Comparison of ENCODE assay signal across 8 mouse cellular contexts in genomic region chr15:98831684-98832035, GRCm38 (mm10). TPM values are rescaled to one million over a fixed set of nuclear protein-coding genes. Genes with fewer than 3 reads are reported as not detected.
DNase-seq lines count a peak whose midpoint lies in the region; ATAC-seq and TF ChIP-seq lines count a peak whose summit lies in the region.

No protein-coding gene starts in this region.

- H3K36me3 ChIP-seq in embryonic facial prominence, embryonic 14.5 days (ENCODE audit: control insufficient read depth, insufficient read depth, low read length), result peaks cover 51% of the 10 kb centered on the region
- H3K36me3 ChIP-seq in limb, embryonic 10.5 days, result peaks cover 60% of the 10 kb centered on the region
- peaks cover 22% of the 10 kb centered on the region for H3K36me3 ChIP-seq in neural tube, embryonic 14.5 days (ENCODE audit: control insufficient read depth, insufficient read depth, low read length)

- ATAC-seq in embryonic facial prominence, embryonic 14.5 days (ENCODE audit: low read depth), result no peak
- 0 out of 2 replicates have a peak, but pooled peaks have one; percentile 33 for ATAC-seq in neural tube, embryonic 14.5 days (ENCODE audit: low read depth)

- H3K9me3 ChIP-seq in embryonic facial prominence, embryonic 14.5 days (ENCODE audit: control insufficient read depth, low read length), result no peaks in the 10 kb centered on the region
- no peaks in the 10 kb centered on the region for H3K9me3 ChIP-seq in limb, embryonic 10.5 days (replicated peaks)
- H3K9me3 ChIP-seq in neural tube, embryonic 14.5 days (ENCODE audit: control insufficient read depth, low read length), result no peaks in the 10 kb centered on the region

- H3K4me1 ChIP-seq in embryonic facial prominence, embryonic 14.5 days (ENCODE audit: control insufficient read depth, insufficient read depth, low read length), result peaks cover 9% of the 10 kb centered on the region; the same call in 1 of the 2 replicates
- peaks cover 27% of the 10 kb centered on the region for H3K4me1 ChIP-seq in limb, embryonic 10.5 days
- peaks cover 9% of the 10 kb centered on the region; the same call in 1 of the 2 replicates for H3K4me1 ChIP-seq in neural tube, embryonic 14.5 days (ENCODE audit: control insufficient read depth, insufficient read depth, low read length)

- TF ChIP-seq CTCF in left cerebral cortex, adult 2 months (IDR thresholded peaks at IDR 0.05), result no peak

- intact Hi-C loops in left cerebral cortex, adult 2 months (cut with DNase I), result loop anchor here (2.0 to 5.0 kb wide), 2 partner anchors 27 to 36 kb away; no protein-coding TSS in a partner anchor
- intact Hi-C loops in left cerebral cortex, postnatal 25 days (cut with DNase I), result loop anchor here (5.0 kb wide), 1 partner anchor 36 kb away; no protein-coding TSS in a partner anchor

- peak overlapping the region; percentile 90 for H3K4me3 ChIP-seq in left cerebral cortex, adult 2 months
- H3K4me3 ChIP-seq in embryonic facial prominence, embryonic 14.5 days (ENCODE audit: low read depth, low read length), result peak overlapping the region; percentile 77
- peak overlapping the region; percentile 91 for H3K4me3 ChIP-seq in limb, embryonic 10.5 days
- H3K4me3 ChIP-seq in neural tube, embryonic 14.5 days (ENCODE audit: low read depth, low read length), result peak overlapping the region; percentile 65

- WGBS in embryonic facial prominence, embryonic 14.5 days, result 12% methylated on average over 9 of the region's 9 CpGs
- WGBS in limb, embryonic 10.5 days, result 19% methylated on average over 9 of the region's 9 CpGs
- WGBS in neural tube, embryonic 14.5 days, result 11% methylated on average over 9 of the region's 9 CpGs

- no peak for DNase-seq in left cerebral cortex, adult 2 months (ENCODE audit: extremely low spot score in 1 of 2, low spot score in 2 of 2)
- no peak for DNase-seq in left cerebral cortex, adult 8-10 months (ENCODE audit: low spot score in 2 of 2)
- no peak for DNase-seq in embryonic facial prominence, embryonic 14.5 days (ENCODE audit: low spot score)
- DNase-seq in limb, embryonic 10.5 days (ENCODE audit: low spot score), result no peak
- DNase-seq in frontal cortex, postnatal 14 days (ENCODE audit: low spot score in 2 of 2), result no peak
- DNase-seq in Muller cell, postnatal 12 days (ENCODE audit: inconsistent ontology term), result no peak
- DNase-seq in left cerebral cortex, postnatal 25 days (ENCODE audit: low spot score in 2 of 2), result no peak

- H3K4me2 ChIP-seq in embryonic facial prominence, embryonic 14.5 days (ENCODE audit: low read depth, low read length), result peak overlapping the region; percentile 65
- H3K4me2 ChIP-seq in neural tube, embryonic 14.5 days (ENCODE audit: low read depth, low read length), result peak overlapping the region; percentile 74

- peak overlapping the region; percentile 94 for H3K27ac ChIP-seq in left cerebral cortex, adult 2 months
- peak overlapping the region; percentile 98 for H3K27ac ChIP-seq in embryonic facial prominence, embryonic 14.5 days (replicated peaks; ENCODE audit: low read depth, low read length)
- H3K27ac ChIP-seq in limb, embryonic 10.5 days, result peak overlapping the region; percentile 93
- H3K27ac ChIP-seq in neural tube, embryonic 14.5 days (ENCODE audit: low read depth, low read length), result peak overlapping the region; percentile 86

- H3K27me3 ChIP-seq in embryonic facial prominence, embryonic 14.5 days (replicated peaks; ENCODE audit: control insufficient read depth, insufficient read depth, low read length), result no peaks in the 10 kb centered on the region
- H3K27me3 ChIP-seq in limb, embryonic 10.5 days (ENCODE audit: low read depth, poor library complexity, severe bottlenecking), result no peaks in the 10 kb centered on the region
- H3K27me3 ChIP-seq in neural tube, embryonic 14.5 days (ENCODE audit: control insufficient read depth, insufficient read depth, low read length), result no peaks in the 10 kb centered on the region

- H3K9ac ChIP-seq in embryonic facial prominence, embryonic 14.5 days (ENCODE audit: low read depth, low read length), result peak overlapping the region; percentile 89
- peak overlapping the region; percentile 76; the same call in 1 of the 2 replicates for H3K9ac ChIP-seq in neural tube, embryonic 14.5 days (replicated peaks; ENCODE audit: low read depth, low read length)

RNA-seq across cellular contexts. Expression of gene Prkag1, which starts 0.3 kb away (rescaled TPM):
- total RNA-seq in left cerebral cortex, adult 2 months (2021), result 10 to 100 TPM; 46.1 to 52.3 TPM
- total RNA-seq in left cerebral cortex, adult 8-10 months (2022), result 10 to 100 TPM; 47.4 to 60.9 (median 53.2) TPM
- 71.7 and 80.6 TPM in 2 replicates for polyA plus RNA-seq in embryonic facial prominence, embryonic 14.5 days (2014; fragmentation: Nextera tagmentation; extraction: Ambion mirVana)
- polyA plus RNA-seq in limb, embryonic 10.5 days (2016; fragmentation: Nextera tagmentation; extraction: Ambion mirVana), result 92.3 and 97.7 TPM in 2 replicates
- polyA plus RNA-seq in neural tube, embryonic 14.5 days (2014; fragmentation: Nextera tagmentation; extraction: Ambion mirVana), result 57.7 and 61.6 TPM in 2 replicates
- total RNA-seq in left cerebral cortex, postnatal 25 days (2021), result 10 to 100 TPM; 44.1 to 55.6 TPM

RNA-seq across cellular contexts. Expression of gene Ddn, which starts 22.4 kb away (rescaled TPM):
- 100 to 1,000 TPM; 739 to 834 TPM for total RNA-seq in left cerebral cortex, adult 2 months (2021)
- total RNA-seq in left cerebral cortex, adult 8-10 months (2022), result 100 to 1,000 TPM; 692 to 784 (median 734) TPM
- 0.07 TPM in 1 of 2 replicates, not detected in the other for polyA plus RNA-seq in embryonic facial prominence, embryonic 14.5 days (2014; fragmentation: Nextera tagmentation; extraction: Ambion mirVana)
- polyA plus RNA-seq in limb, embryonic 10.5 days (2016; fragmentation: Nextera tagmentation; extraction: Ambion mirVana), result not detected in 2 replicates
- 0.44 and 0.54 TPM in 2 replicates for polyA plus RNA-seq in neural tube, embryonic 14.5 days (2014; fragmentation: Nextera tagmentation; extraction: Ambion mirVana)
- 100 to 1,000 TPM; 829 to 842 TPM for total RNA-seq in left cerebral cortex, postnatal 25 days (2021)

RNA-seq across cellular contexts. Expression of gene Kmt2d, which starts 39.3 kb away (rescaled TPM):
- total RNA-seq in left cerebral cortex, adult 2 months (2021), result 100 to 1,000 TPM; 100 to 101 TPM
- 10 to 100 TPM; 65.4 to 88.7 (median 76.5) TPM for total RNA-seq in left cerebral cortex, adult 8-10 months (2022)
- 13.8 and 15.5 TPM in 2 replicates for polyA plus RNA-seq in embryonic facial prominence, embryonic 14.5 days (2014; fragmentation: Nextera tagmentation; extraction: Ambion mirVana)
- 12.6 and 13.6 TPM in 2 replicates for polyA plus RNA-seq in limb, embryonic 10.5 days (2016; fragmentation: Nextera tagmentation; extraction: Ambion mirVana)
- 14.4 and 16.8 TPM in 2 replicates for polyA plus RNA-seq in neural tube, embryonic 14.5 days (2014; fragmentation: Nextera tagmentation; extraction: Ambion mirVana)
- 10 to 100 TPM; 78.0 to 80.2 TPM for total RNA-seq in left cerebral cortex, postnatal 25 days (2021)

RNA-seq across cellular contexts. Expression of gene Wnt1, which starts 42.0 kb away (rescaled TPM):
- under 1 TPM in 1 of 2 experiments, not detected in 1; 0.14 TPM for total RNA-seq in left cerebral cortex, adult 2 months (2021)
- total RNA-seq in left cerebral cortex, adult 8-10 months (2022), result under 1 TPM in 1 of 4 experiments, not detected in 3; 0.26 TPM
- 0.10 TPM in 1 of 2 replicates, not detected in the other for polyA plus RNA-seq in embryonic facial prominence, embryonic 14.5 days (2014; fragmentation: Nextera tagmentation; extraction: Ambion mirVana)
- polyA plus RNA-seq in limb, embryonic 10.5 days (2016; fragmentation: Nextera tagmentation; extraction: Ambion mirVana), result not detected in 2 replicates
- polyA plus RNA-seq in neural tube, embryonic 14.5 days (2014; fragmentation: Nextera tagmentation; extraction: Ambion mirVana), result 1.9 and 3.9 TPM in 2 replicates
- not detected for total RNA-seq in left cerebral cortex, postnatal 25 days (2021)

RNA-seq across cellular contexts. Expression of gene Wnt10b, which starts 53.7 kb away (rescaled TPM):
- under 1 TPM; 0.51 to 0.66 TPM for total RNA-seq in left cerebral cortex, adult 2 months (2021)
- 1 to 10 TPM in 2 of 4 experiments, under 1 TPM in 2; 0.41 to 1.8 (median 1.1) TPM for total RNA-seq in left cerebral cortex, adult 8-10 months (2022)
- 4.1 and 4.3 TPM in 2 replicates for polyA plus RNA-seq in embryonic facial prominence, embryonic 14.5 days (2014; fragmentation: Nextera tagmentation; extraction: Ambion mirVana)
- 0.62 and 0.99 TPM in 2 replicates for polyA plus RNA-seq in limb, embryonic 10.5 days (2016; fragmentation: Nextera tagmentation; extraction: Ambion mirVana)
- 0.19 TPM in 1 of 2 replicates, not detected in the other for polyA plus RNA-seq in neural tube, embryonic 14.5 days (2014; fragmentation: Nextera tagmentation; extraction: Ambion mirVana)
- total RNA-seq in left cerebral cortex, postnatal 25 days (2021), result under 1 TPM; 0.37 to 0.62 TPM
